Mouse (Mus musculus): ENCODE measurements around the gene Tbc1d4.

Gene Tbc1d4

DNA sequence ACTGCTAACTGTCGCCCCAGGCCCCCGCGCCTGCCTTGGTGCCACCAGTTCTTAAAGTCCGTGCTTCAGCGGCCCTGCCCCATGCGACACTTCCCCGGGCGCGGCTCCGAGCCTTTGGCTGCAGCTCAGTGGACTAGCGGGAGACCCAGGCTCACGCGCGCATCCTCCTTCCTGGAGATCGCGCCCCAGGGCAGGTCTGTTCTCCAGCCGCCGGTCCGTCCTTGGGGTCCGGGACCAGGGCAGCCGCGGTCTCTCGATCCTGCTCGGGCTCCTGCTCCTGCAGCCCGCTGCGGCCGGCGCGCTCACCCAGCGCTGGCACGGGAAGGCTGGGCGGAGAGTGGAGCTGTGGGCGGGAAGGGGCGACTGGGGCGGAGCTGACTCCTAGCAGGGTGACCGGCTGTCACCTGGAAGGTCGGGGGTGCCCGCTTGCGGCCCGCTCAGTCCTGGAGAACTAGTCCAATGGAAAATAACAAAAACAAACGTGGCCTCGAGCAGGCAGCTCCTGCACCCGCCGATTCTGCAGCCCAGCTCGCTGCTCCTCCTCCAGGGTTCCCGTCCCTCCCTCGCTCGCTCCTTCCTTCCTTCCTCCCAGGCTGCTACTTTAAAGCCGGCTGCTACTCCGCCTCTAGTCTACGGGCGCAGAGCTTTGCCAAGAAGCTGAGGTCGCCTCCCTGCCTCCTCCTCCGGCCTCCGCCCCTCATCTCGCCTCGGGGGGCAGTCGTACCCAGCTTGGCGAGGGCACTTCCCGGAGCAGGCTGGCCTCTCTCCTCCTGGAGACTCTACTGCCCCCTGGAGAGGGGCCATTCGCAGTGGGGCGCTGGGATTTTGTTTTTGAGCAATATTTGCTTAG is at the start of gene Tbc1d4:
Tbc1d4 (minus strand) TSS at position 673 of the 850 bp plus-strand sequence.
- DNase-seq (ENCODE audit: low spot score), result peak; percentile 30

DNA sequence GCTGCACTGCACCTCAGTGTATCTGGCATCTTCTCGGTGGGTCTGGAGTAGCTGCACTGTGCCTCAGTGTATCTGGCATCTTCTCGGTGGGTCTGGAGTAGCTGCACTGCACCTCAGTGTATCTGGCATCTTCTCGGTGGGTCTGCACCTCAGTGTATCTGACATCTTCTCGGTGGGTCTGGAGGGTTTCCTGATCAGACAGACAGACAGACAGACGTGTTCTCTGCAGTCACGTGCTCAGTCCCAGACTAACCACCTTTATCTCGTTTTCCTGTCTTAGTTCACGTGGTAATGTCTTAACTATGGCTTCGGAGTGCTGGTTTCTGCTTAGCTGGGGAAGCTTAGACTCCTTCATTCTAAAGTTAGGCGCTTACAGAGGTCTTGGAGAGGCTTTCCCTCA is 47.3 kb upstream of the Tbc1d4 start:
- peak; percentile 64 for DNase-seq (ENCODE audit: low spot score)

DNA sequence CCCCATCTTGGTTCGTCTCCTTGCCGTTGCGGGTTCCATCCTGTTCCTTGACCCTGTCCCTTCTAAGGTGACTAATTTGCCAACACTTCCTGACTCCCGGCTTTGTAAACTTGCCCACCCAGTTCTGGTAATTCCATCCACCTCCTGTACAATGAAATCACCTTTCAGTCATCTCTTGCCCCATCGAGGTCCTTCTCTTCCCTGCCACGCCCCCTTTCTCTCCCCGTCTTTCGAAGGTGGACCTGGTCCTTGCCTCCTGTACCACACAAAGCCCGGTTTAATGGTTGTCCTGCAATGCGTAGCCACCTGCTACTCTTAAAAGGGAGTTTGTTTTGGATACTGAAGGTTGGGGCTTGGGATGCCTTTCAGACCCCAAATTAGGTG is 45.5 kb upstream of the Tbc1d4 start:
- DNase-seq (ENCODE audit: low spot score), result no peak

DNA sequence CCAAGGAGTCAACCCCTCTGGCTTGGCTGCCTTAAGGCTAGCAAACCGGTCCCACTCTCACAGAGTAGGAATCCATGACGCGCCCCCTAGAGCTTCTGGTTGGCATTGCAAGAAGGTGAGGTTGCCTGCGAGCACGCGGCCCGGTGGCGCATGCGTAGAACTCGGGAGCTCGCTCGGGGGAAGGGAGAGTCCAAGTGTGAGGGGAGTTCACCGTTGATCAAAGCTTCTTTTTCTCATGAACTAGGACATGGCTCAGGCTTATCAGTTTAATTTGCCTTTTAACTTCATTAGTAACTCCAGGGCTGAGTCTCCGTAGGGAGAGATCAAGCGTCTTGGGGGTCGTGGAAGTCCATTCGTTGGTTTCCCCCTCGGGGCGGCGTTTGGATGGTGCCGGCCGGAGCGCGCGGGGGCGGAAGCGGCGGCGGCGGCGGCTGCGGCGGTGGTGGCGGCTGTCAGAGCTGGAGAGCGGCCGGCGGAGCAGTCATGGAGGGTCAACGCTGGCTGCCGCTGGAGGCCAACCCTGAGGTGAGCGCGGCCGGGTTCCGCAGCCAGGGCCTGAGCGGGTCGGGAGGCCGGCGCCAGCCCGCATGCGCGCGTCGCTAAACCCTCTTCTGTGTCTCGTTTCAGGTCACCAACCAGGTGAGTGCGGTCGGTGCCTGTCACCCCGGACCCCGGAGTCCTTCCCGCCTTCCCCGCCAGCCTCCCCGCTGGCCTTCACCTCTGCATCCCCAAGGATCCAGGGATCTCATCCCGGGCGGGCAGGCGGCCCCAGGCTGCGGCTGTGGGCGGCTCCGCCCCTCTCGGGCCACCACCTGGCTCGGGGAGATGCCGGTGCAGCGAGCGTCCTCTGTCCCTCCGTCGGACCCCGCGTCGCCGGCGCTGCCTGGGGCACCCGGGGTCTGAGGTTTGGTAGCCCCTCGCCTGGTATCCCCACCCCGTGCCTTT is 44.9 kb upstream of the Tbc1d4 start, which contains the start of gene Uchl3:
Uchl3 (plus strand) TSS at position 387 of the 945 bp plus-strand sequence.
- DNase-seq (ENCODE audit: low spot score), result peak; percentile 92

DNA sequence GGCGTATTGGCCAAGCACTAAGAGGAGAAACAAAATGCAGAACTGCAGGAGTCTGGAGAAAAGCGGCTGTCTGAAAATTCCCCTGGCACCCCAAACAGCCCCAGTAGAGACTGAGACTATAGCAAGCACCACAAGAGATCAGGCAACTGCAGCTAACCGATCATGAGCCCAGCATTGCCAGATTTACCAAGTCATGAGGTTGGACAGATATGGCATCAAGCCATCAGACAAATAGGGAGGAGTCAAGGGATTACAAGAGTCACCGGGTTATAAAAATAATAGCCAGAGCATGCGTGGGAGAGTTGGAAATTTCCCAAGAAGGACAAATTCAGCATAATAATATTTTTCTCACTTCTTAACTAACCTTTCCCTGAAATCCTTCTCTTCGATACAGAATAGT is 43.6 kb upstream of the Tbc1d4 start:
- DNase-seq (ENCODE audit: low spot score), result no peak

DNA sequence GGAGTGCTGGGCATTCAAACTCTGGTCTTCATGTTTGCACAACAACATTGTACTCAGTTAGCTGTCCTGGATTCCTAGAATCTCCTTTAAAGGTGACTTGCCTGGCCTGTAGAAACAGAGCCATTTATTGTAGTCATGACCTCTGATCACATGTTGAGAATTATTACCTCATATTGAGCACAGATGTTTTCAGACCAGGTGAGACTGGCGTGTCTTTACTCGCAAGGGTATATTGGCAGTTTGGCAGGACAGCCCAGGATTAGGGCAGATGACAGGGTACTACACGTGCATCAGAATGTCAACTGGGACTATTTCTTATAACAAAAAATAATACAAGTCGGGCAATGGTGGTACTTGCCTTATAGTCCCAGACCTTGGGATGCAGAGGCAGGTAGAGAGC is 41.6 kb upstream of the Tbc1d4 start:
- no peak for DNase-seq (ENCODE audit: low spot score)

DNA sequence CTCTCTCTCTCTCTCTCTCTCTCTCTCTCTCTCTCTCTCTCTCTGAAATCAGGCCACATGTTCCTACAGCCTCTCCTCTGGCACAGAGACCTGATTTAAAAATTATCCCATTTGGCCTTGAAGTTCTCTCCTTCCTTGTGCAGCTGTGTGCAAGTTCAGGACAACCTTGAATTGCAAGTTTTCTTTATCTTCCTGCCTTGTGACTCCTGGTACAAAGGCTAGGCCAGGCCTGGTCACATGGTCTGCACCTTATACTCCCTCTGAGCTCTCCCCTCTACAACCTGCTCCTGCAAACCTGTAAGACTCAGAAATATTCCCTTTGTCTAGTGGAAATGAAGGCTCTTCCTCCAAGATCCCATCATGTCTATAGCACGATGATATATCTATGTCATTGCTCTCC is 36.0 kb upstream of the Tbc1d4 start:
- DNase-seq (ENCODE audit: low spot score), result no peak

DNA sequence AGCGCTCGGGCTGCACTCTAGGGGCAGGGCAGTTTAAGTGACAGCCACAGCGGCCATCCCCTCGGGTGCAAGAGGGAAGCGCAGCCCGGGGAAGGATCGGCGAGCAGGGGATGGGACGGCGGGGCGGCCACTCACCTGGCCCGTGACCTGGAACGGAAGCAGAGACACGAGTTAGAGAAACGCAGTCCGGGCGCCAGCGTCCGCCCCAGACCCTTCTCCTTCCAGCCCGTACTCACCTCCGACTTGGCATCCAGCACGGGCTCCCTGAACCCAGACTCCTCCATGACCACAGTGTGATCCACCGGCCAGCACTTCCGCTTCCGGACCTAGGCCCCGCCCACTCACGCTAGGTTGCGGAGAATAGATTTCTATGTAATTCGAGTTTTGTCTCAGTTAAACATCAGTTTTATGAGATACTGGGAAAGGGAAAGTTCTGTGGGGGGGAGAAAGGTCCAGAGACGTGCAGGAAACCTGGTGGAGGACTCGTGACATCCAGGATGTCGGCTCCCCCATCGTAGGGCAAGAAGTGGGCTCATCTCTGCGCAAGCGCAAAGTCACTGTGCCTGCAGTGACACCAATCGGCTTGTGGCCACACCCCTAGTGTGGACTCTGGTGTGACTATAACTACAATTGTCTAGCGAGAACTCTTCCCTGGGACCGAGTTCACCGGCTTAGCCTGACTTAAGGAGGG is 31.3 kb upstream of the Tbc1d4 start, which contains the start of gene Commd6:
Commd6 (minus strand) TSS at position 534 of the 691 bp plus-strand sequence.
- DNase-seq (ENCODE audit: low spot score), result peak; percentile 89

DNA sequence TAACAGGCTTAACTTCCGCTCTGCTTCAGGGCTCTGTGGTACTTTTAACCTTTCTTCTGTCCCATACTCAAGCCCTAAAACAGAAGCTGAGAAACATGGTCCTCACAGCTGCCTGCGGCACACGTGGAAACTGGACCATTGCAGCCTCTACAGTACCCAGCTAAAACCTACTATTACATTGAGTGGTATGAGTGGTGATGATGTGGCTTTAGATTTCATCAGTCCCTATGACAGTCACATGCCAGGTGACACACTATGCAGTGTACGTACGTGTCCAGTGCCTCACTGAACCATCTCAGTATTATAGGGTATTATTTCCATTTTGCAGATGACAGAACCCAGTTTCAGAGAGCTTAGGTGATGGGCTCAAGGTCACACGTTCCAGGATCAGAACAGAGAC is 28.4 kb upstream of the Tbc1d4 start:
- no peak for DNase-seq (ENCODE audit: low spot score)

DNA sequence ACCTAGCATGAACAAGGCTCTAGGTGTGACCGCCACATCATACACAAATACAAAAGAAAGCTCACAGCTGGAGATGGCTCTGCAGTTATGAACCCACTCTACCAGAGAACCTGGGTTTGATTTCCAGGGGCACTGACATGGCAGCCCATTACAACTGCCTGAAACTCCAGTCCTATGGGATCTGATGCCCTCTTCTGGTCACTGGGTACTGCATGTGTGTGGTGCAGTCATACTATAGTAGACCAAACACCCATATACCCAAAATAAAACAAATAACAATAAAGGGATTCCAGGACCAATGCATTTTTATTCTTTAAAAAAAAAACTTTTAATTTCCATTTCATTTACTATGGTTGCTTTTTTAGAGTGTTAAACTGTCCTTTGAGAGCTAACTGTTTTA is 26.8 kb upstream of the Tbc1d4 start:
- DNase-seq (ENCODE audit: low spot score), result no peak

DNA sequence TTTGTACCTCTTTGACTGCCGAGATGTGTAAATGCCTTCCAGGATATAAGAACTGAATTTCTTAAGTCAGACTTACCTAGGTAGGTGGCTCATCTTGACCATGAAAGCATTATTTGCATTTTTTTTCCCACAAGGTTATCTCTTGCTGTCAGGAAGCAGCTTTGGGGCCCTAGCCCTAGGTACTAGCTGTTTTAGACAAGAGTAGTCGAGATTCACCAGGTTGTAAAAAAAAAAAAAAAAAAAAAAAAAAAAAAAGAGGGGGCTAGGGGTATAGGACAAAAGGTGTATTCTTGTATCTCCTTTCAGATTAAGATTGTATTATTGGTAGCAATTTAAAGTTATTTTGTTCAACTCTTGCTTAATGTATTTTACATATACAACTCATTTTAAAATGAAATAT is 21.6 kb upstream of the Tbc1d4 start:
- DNase-seq (ENCODE audit: low spot score), result no peak

DNA sequence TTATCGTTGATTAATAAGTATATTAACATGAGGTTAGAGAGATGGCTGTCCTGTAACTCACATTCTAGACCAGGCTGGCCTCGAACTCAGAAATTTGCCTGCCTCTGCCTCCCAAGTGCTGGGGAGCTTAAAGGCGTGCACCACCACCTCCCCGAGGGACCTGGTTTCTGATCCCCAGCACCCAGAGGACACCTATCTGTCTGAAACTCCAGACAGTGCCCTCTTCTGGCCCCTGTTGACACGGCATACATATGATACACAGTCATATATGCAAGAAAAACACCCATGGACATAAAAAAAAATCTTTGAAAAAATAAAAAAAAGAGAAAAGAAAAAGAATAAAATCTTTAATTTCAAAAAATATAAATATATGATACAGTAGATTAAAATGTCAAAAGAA is 8.7 kb upstream of the Tbc1d4 start:
- DNase-seq (ENCODE audit: low spot score), result no peak

DNA sequence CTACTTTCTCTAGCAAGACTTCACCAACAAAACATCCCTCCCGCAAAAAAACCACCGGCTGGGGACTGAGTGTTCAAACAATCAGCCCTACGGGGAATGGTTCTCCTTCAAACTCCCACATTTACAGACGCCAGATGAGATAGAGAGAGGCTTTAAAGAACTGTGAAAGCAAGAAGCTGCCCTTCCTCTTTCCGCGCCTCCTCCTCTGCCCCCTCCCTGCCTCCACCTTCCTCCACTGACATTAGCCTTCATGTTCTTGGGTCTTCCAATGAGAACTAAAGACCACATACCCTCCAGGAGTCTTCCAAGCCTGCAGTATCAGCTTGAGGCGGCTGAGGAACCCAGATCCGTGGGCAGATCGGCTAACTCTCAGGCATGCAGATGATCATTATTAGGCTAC is 7.2 kb upstream of the Tbc1d4 start:
- no peak for DNase-seq (ENCODE audit: low spot score)

DNA sequence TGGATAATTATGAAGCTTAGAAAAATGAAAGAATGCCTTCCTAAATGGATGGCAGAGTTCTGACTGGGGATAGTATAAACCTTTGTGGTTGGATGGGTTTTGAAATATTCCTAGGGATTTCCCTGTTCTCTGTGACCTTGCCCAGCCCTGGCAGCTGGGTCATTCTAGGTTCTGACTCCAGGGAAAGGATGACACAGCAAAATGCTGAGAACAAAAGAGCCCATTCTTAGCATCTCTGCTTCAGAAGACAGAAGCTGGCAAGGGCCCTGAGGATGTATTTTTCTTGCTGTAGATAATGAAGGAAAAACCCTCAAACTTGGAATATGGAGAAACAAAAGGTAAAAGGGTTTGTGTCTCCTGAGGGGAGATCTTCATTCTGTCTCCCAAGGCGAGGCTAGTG is 4.2 kb upstream of the Tbc1d4 start:
- DNase-seq (ENCODE audit: low spot score), result no peak

DNA sequence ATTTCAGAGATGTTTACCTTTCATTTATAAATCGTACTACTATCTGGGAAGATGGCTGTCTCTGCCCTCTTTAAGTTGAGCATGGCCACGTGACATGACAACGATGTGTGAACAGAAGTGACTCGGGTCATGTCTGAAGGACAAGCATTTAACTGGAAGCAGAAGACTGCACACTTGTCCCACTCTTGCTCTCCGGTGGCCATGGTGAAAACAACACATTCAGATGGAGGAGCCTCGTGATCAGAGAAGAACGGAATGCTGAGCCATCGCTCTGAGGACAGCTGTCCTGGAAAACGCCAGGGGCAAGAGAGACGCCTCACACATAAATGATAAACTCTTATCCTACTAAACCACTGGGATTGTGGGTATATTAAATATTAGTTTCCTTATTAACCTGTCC is 1.7 kb upstream of the Tbc1d4 start:
- DNase-seq (ENCODE audit: low spot score), result no peak

DNA sequence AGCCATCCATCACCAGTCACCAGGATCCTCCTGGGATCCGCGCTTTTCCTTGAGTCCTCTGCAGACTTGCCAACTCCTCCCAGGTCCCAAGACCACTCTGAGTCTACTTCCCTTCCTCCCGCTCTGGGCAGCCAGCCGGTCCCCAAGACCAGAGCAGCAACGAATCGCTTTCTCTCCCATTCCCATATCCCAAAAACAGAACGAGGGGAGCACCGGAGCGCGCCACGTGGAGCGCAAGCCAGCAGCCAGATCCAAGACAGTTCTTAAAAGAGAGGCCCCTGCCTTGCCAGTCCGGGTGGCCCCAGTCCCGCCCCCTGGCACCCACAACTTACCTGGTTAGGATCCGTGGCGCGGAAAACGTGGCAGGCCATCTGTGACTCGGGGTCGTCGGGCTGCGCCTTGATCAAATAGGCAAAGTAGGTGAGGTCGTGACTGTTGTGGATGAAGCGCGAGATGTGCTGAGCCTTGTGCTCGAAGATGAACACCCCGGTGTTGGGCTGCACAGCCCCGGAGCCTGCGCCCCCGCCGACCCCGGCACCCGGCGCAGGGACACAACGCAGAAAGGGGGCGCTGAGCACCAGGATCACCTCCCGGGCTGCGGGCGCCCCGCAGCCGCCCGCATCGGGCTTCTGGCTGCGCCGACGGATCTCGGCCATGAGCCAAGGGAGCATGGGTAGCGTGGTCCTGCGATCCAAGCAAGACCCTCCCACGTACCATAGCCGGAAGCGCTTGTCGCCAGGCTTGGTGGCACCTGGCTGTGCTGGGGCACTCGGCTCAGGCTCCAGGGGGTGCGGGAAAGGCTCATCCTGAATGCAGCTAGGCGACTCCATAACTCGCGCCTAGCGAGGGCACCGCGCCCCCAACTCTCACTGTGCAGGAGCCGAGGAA is 1.1 kb downstream of the Tbc1d4 start:
- peak; percentile 2 for DNase-seq (ENCODE audit: low spot score)

DNA sequence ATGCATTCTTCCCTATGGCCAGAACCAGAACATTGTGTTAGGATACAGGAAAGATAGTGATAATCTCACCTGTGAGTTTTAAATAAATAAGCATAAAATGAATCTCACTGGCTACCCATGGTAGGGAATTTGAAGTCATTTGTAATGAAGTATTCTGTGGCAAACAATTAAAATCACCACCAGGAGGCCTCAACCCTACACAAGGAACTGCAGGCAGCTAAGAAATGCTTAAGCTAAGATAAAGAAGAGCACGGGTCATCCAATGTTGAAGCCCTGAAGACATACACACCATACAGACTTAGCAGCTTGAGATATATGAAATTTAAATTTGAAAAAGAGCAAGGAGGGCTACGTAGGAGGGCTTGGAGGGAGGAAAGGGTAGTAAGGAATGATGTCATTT is 3.1 kb downstream of the Tbc1d4 start:
- no peak for DNase-seq (ENCODE audit: low spot score)

DNA sequence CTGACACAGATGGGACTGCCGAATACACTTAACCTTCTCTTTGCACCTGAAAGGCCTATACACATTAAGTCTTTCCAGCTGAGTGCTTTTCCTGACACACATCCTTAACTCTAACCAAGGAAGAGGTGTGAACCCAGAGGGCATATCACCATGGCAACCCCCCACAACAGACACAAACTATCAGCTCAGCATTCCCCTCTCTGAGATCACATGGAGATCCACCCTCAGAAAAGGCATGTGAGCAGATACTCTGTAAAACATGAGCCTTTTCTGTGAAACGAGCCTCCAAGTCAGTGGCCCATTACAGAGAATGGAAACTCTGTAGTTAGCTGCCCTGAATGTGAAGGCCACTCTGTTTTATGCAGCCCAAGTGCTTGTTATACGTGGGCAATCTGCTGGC is 6.1 kb downstream of the Tbc1d4 start:
- DNase-seq (ENCODE audit: low spot score), result no peak

DNA sequence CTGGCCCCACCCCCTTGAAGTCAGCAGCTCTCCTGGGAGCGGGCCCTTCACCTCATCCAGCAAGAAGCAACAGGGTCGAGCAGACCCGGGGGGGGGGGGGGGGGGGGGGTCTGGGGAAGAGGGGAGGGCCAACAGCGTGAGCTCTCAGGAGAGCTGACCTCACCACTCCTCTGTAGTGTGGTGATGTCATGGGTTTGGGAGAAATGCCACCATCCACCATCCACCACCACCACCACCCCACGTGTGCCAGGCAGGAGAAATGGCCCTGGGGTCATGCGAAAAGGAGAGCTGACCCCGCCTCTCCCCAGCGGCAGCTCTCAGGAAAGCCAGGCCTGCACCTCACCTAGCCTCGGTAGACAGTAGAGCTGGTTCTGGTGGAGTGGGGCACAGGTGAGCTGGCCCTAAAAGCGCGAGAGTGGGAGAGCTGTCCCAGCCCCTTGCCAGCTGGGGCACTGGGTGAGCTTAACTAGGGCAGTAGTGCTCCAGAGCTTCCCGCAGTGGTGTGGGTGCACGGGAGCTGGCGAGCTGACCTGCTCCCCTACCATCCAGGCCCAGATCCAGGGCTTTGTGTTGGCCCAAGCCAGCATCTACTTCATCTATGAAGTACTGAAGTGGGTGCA is 11.8 kb downstream of the Tbc1d4 start:
- DNase-seq (ENCODE audit: low spot score), result no peak

DNA sequence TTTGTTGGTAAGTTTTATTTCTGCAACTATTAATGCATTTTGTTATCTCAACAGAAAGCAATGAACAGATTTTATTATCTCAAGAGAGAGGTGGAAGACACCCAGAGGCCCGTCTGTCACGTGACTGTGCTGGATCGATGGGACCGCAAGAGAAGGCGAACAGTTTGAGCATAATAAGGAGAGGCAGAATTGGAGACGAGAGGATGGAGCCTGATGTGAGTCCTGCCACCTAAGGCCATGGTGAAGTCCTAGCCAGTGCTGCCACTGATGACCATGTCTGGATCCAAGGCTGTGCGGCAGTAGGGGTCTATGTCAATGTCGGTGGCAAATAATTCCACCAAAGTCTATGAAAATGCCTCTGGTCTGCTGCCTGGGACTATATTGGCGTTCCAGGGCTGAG is 12.3 kb downstream of the Tbc1d4 start:
- DNase-seq (ENCODE audit: low spot score), result no peak
